Mouse (Mus musculus): Measurements from ENCODE around the gene Gpsm1.
A peak's percentile ranks its signal among the peaks of the same experiment; 100 is the strongest.

The Gpsm1 gene

GRCm38 (mm10) chr2:26313394-26313793, 1.9 kb upstream of the Gpsm1 start:
- DNase-seq, result no peak

DNA sequence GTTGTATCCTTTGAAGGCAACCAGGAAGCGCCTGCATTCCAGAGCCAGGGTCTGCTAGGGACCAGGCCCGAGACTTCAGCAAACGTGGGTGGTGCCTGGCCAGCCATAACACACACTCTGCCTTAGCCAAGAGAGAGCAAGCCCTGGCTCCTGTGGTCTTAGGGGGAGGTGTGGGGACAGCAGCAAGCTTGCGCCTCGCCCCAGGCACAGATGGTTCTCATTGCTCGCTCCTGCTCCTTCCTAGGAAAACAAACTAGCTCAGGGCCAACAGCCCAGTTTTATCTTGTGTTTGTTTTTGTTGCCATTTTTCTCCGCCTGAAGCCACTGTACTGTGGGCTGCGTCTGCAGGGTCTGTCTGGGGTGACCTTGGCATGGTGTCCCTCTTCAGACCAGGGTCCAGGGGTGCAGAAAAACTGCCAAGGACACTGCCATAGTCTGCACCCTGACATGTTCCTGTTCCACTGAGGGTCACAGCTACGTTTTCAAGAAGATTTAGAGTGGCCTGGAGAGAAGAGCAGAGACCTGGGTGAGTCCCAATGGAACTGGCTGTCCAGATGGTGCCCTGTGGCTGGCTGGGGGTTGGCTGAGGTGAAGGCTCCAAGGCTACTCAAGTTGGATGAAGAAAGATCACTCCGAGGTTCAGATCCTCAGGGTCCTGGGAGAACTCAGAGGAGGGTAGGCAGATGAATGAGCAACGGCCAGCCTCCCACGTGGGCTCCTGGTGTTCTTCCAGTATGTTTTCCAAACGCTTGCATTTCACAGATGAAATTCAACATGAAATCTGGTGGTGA, 839 bp upstream of the Gpsm1 start:
- peak; percentile 93 for DNase-seq

DNA sequence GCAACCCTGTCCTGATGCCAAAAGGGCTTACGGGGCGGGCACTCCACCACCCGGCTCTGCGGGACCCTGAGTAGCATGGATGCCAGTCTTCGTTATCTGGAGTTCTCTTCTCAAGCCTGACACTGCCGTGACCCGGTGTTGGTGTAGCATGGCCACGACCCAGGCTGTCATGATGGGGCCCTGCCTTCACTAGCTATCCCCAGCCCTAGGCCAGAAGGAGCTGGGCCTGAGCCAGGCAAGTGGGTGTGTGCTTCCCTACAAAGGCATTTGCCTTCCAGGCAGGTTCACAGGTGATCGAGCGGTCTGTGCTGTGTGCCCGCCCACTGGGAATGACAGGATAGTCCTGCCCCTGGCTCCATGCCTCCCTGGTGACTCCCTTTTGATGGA, 603 bp downstream of the Gpsm1 start:
- peak; percentile 91 for DNase-seq

DNA sequence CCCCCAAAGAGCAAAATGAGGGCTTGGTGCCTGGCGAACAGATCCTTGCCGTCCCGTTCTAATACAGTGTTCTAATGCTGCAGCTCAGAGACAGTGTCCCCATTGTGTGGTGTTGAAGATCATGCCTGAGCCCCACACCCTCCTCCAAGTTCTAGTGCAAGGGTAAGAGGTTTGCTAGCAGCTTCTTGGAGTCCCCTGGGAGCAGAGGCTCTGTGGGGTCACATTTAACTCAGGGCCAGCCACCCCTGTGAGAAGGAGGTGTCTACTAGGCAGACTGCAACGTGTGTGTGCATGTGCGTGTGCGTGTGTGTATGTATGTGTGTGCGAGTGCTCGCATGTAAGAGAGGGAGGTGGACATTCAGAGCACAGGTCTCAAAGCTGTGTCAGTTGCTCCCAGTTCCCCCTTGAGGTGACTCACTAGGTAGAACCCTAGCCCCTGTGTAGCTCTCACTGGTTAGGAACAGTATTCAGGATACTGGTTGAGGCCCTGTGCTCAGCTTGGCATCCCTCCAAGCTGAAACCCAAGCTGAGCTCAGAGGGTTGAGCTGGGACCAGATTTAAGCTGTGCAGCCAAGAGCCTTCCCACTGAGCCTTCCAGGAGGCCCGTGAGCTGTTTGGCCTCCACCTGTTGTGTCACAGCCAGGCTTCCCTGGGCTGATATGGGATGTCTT, 1.4 kb downstream of the Gpsm1 start:
- peak; percentile 79 for DNase-seq

GRCm38 (mm10) chr2:26317371-26317770, 2.1 kb downstream of the Gpsm1 start:
- DNase-seq, result no peak

- DNase-seq, result peak; percentile 59
Observed at GRCm38 (mm10) chr2:26317991-26318672, 2.8 kb downstream of the Gpsm1 start.

GRCm38 (mm10) chr2:26319109-26319508, 3.8 kb downstream of the Gpsm1 start:
- DNase-seq, result peak; percentile 74

- peak; percentile 64 for DNase-seq
Observed at GRCm38 (mm10) chr2:26319519-26320244, 4.4 kb downstream of the Gpsm1 start.

DNA sequence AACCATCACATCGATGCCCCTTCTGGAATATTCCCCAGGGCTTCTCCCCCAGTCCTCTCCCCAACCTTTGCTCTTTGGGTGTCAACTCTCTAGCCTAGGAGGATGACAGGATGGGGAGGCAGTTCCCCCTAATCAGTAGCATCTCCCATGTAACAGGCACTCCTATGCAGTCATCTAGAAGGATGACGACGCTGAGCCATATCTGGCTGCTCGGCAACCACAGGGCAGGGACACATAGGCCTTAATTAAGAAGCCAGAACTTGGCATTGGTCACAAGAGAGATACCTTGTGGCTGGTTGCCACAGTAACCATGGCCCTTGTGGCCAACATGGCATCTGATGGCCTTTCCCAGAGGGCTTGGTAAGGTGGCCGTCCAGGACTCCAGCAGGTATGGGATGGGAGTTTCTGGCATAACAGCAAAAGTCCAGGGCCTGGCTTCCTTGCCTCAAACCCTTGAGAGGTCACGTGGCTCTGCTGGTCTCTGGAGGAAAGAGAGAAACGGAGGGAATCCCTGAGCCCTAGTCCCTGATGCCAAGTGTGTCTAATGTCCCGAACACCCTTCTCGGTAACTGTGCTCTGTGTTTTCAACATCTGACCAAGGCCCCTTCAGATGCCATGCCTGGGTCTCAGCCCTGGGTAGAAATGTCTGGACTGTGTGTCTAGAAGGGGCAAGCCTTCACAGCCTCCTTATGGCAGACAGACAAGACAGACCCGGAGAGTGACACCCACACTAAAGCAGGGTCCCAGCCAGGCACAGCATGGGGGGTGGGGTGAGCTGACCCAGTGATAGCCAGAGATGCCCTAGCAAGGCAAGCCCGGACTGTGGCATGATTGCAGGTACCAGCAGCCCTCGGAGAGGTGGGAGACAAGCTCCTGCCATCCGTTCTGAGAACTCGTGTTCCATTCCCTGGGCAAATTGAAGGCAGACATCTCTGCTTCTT, 5.2 kb downstream of the Gpsm1 start:
- peak; percentile 81 for DNase-seq

DNA sequence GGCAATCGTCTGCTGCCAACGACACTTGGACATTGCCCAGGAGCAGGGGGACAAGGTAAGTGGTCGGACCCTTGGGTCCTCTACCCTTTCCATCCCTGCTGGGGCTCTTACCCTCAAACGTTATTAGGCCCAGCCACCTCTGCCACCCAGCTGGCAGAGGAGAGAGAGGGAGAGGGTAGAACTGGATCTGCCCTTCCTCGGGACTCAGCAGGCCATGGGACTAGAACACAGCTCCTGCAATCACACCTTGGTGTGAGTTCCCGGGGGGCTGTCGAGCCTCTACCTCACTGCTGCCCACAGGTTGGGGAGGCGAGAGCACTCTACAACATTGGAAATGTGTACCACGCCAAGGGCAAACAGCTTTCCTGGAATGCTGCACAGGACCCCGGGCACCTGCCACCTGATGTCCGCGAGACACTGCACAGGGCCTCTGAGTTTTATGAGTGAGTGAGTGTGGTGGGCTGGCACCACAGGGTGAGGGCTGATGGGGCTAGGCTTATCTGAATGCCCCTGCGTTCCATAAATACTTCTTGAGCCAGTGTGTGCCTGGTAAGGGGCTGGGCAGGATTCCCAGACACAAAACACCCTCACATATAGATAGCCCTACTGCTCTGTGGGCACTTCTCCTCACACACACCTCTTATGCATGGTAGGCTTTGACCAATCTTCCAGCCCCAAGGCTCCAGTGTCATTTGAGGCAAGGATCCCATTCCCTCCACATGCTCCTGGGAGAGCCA, 8.4 kb downstream of the Gpsm1 start:
- no peak for DNase-seq

- no peak for DNase-seq
Observed at GRCm38 (mm10) chr2:26324917-26325316, 9.6 kb downstream of the Gpsm1 start.

- DNase-seq, result no peak
Observed at GRCm38 (mm10) chr2:26325386-26326181, 10.3 kb downstream of the Gpsm1 start.

- peak; percentile 39 for DNase-seq
Observed at GRCm38 (mm10) chr2:26327852-26328251, 12.5 kb downstream of the Gpsm1 start.

DNA sequence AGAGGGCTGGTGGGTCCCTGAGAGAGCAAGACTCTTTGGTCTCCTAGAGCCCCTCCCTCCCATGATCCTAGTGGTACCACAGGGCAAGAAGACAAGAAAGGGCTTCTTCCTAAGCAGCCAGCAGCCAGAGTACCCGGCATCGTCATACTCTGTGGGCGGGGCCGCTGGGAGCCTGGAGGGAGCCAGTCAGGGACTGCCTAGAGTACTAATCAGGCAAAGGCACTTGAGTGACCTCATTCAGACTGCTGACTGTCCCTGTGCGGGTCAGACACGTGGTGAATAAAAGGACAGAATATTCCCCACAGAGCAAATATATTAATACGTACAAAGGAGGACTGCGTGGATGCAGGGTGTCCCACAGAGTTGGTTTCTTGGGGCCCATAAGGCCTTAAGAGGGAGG, 14.1 kb downstream of the Gpsm1 start:
- no peak for DNase-seq

DNA sequence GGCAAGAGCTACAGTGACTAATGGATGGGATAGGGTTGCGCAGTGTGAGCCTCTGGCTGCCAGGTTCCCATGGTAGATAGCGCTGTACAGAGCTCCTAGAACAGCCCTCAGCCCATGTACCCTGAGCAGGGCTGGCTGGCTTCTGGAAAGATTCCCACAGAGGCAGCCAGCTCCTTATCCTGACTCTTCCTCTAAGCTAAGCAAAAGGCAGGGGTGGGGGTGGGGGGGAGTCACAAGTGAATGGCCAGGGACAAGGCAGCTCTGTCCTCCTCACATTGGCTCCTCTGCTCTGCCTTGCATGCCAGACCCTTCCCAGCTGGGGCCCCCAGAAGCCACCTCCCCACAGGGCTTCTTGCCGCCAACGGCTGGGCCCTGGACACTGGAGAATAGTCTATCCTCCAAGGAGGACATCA, 14.7 kb downstream of the Gpsm1 start:
- no peak for DNase-seq

DNA sequence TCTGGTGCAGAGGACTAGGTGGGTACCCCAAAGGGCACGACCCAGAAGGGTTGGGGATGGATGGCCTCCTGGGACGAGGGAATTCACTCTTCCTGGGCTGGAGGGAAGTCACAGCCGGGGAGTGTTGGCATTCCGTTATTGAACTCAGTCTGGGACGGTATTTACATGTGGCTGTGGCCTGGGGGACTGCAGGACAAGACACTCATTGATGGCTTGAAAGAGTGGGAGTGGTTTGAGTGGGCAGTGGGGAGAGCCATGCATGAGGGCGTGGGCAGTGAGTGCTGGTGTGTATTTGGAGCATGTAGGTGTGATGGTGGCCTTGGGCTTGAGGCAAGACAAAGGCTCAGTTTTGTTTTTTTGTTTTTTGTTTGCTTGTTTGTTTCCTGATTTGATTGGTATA, 15.4 kb downstream of the Gpsm1 start:
- no peak for DNase-seq

- DNase-seq, result peak; percentile 83
Observed at GRCm38 (mm10) chr2:26338302-26339203, 23.2 kb downstream of the Gpsm1 start.

DNA sequence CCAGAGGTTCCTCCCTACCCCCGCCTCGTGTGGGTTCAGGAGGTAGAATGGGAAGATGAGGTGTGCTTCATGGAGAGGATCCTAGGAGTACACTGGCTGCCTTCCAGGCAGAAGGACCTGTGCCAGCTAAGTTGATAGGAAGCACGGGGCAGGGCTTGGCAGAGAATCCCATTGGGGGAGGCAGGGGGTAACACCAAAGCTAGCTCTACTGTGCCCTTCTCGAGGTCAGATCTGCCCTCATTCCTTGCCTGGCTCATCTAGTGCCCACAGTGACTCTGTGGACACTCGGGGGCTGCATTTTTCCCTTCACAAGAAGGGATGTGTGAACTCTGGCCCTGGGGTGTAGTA, 23.9 kb downstream of the Gpsm1 start:
- peak; percentile 80 for DNase-seq

- DNase-seq, result no peak
Observed at GRCm38 (mm10) chr2:26341510-26341981, 26.2 kb downstream of the Gpsm1 start.

All from cerebellum, adult 9-10 months (tissue).